Mouse (Mus musculus) adrenal gland, postnatal 14 days (tissue): ENCODE measurements around the gene Zfp512b. TPM values are rescaled to one million over a fixed set of nuclear protein-coding genes. Genes with fewer than 3 reads are reported as not detected.

Experiments
- microRNA-seq, 2 experiments: library from miRNA; unstranded; fragments of <30 nt; microRNA quantifications; one replicate each; pipeline ENCODE4 v1.2.0; 2021
- total RNA-seq: library from RNA; stranded (reverse); gene quantifications from 2 replicates; pipeline ENCODE4 v1.2.3, GENCODE M21; 2021

Zfp512b gene
- total RNA-seq, 1 experiment from 2014 or later = 57.3 TPM

Small RNA genes lying within 50 kb of the gene (microRNA-seq; reads per million reads assigned to microRNA genes)
- gene Mir7006 = 0 reads per million in 2 experiments

Other genes with a start within 250 kb of the Zfp512b start
- gene Zgpat, start 227.9 kb downstream of the Zfp512b start, total RNA-seq = 35.3 and 37.9 TPM in 2 replicates
- 36.4 and 49.3 TPM in 2 replicates for gene Arfrp1, start 227.4 kb downstream of the Zfp512b start, total RNA-seq
- 15.5 and 24.2 TPM in 2 replicates for gene Lime1, start 212.7 kb downstream of the Zfp512b start, total RNA-seq
- 17.8 and 20.0 TPM in 2 replicates for gene Zbtb46, start 133.4 kb downstream of the Zfp512b start, total RNA-seq
- gene Abhd16b, start 99.6 kb downstream of the Zfp512b start, total RNA-seq = not detected in 2 replicates
- gene Tpd52l2, start 95.7 kb downstream of the Zfp512b start, total RNA-seq = 109 and 114 TPM in 2 replicates
- 77.3 and 89.9 TPM in 2 replicates for gene Dnajc5, start 72.3 kb downstream of the Zfp512b start, total RNA-seq
- gene Uckl1, start 7.9 kb downstream of the Zfp512b start, total RNA-seq = 68.8 and 77.5 TPM in 2 replicates
- 59.4 and 60.0 TPM in 2 replicates for gene Prpf6, start 935 bp downstream of the Zfp512b start, total RNA-seq
- gene Samd10, start 6.4 kb upstream of the Zfp512b start, total RNA-seq = 8.5 and 11.8 TPM in 2 replicates
- gene Gm29797, start 64.2 kb upstream of the Zfp512b start, total RNA-seq = not detected in 2 replicates
- 60.4 and 64.6 TPM in 2 replicates for gene Sox18, start 78.8 kb upstream of the Zfp512b start, total RNA-seq
- gene Tcea2, start 87.5 kb upstream of the Zfp512b start, total RNA-seq = 5.2 and 9.8 TPM in 2 replicates
- 22.4 and 32.1 TPM in 2 replicates for gene Rgs19, start 101.2 kb upstream of the Zfp512b start, total RNA-seq
- not detected in 2 replicates for gene Lkaaear1, start 105.6 kb upstream of the Zfp512b start, total RNA-seq
- gene Oprl1, start 122.2 kb upstream of the Zfp512b start, total RNA-seq = 1.5 and 2.7 TPM in 2 replicates
- 4.1 and 5.2 TPM in 2 replicates for gene Myt1, start 170.5 kb upstream of the Zfp512b start, total RNA-seq
- gene Pcmtd2, start 245.1 kb upstream of the Zfp512b start, total RNA-seq = 47.6 and 52.4 TPM in 2 replicates